8 mouse cellular contexts compared by ENCODE assay signal in genomic region chr2:32088372-32088981, GRCm38 (mm10). TPM values are rescaled to one million over a fixed set of nuclear protein-coding genes. Genes with fewer than 3 reads are reported as not detected.
DNase-seq lines count a peak whose midpoint lies in the region; ATAC-seq lines count a peak whose summit lies in the region.

No protein-coding gene starts in this region.

- intact Hi-C loops in left cerebral cortex, postnatal 36 days (cut with DNase I): no loop called here

- peak overlapping the region; percentile 33 for H3K4me3 ChIP-seq in embryonic facial prominence, embryonic 14.5 days (ENCODE audit: low read depth, low read length)
- peak overlapping the region; percentile 28 for H3K4me3 ChIP-seq in heart, embryonic 11.5 days (ENCODE audit: low read depth, low read length)
- H3K4me3 ChIP-seq in neural tube, embryonic 13.5 days: peak overlapping the region; percentile 25

- no peaks in the 10 kb centered on the region for H3K9me3 ChIP-seq in embryonic facial prominence, embryonic 14.5 days (ENCODE audit: control insufficient read depth, low read length)
- H3K9me3 ChIP-seq in heart, embryonic 11.5 days (replicated peaks; ENCODE audit: control insufficient read depth, low read length): no peaks in the 10 kb centered on the region
- H3K9me3 ChIP-seq in neural tube, embryonic 13.5 days: no peaks in the 10 kb centered on the region

- peaks cover 32% of the 10 kb centered on the region for H3K27me3 ChIP-seq in embryonic facial prominence, embryonic 14.5 days (replicated peaks; ENCODE audit: control insufficient read depth, insufficient read depth, low read length)
- peaks cover 6% of the 10 kb centered on the region; the same call in 1 of the 2 replicates for H3K27me3 ChIP-seq in heart, embryonic 11.5 days (ENCODE audit: control insufficient read depth, insufficient read depth, low read length)
- H3K27me3 ChIP-seq in neural tube, embryonic 13.5 days: peaks cover 70% of the 10 kb centered on the region

- H3K4me2 ChIP-seq in embryonic facial prominence, embryonic 14.5 days (ENCODE audit: low read depth, low read length): peak overlapping the region; percentile 61
- H3K4me2 ChIP-seq in heart, embryonic 11.5 days: peak overlapping the region; percentile 70
- peak overlapping the region; percentile 54 for H3K4me2 ChIP-seq in neural tube, embryonic 13.5 days

- H3K27ac ChIP-seq in embryonic facial prominence, embryonic 14.5 days (replicated peaks; ENCODE audit: low read depth, low read length): no peak overlapping the region
- peak overlapping the region; percentile 80 for H3K27ac ChIP-seq in heart, embryonic 11.5 days (ENCODE audit: low read depth, low read length)
- peak overlapping the region; percentile 33; the same call in 1 of the 2 replicates for H3K27ac ChIP-seq in neural tube, embryonic 13.5 days (replicated peaks)

- H3K36me3 ChIP-seq in embryonic facial prominence, embryonic 14.5 days (ENCODE audit: control insufficient read depth, insufficient read depth, low read length): no peaks in the 10 kb centered on the region
- H3K36me3 ChIP-seq in heart, embryonic 11.5 days (ENCODE audit: control insufficient read depth, insufficient read depth, low read length): no peaks in the 10 kb centered on the region
- no peaks in the 10 kb centered on the region for H3K36me3 ChIP-seq in neural tube, embryonic 13.5 days

- peak overlapping the region; percentile 53 for H3K9ac ChIP-seq in embryonic facial prominence, embryonic 14.5 days (ENCODE audit: low read depth, low read length)
- peak overlapping the region; percentile 59 for H3K9ac ChIP-seq in heart, embryonic 11.5 days (ENCODE audit: low read depth, low read length)
- H3K9ac ChIP-seq in neural tube, embryonic 13.5 days: peak overlapping the region; percentile 56; the same call in 1 of the 2 replicates

- peaks cover 16% of the 10 kb centered on the region for H3K4me1 ChIP-seq in embryonic facial prominence, embryonic 14.5 days (ENCODE audit: control insufficient read depth, insufficient read depth, low read length)
- peaks cover 21% of the 10 kb centered on the region for H3K4me1 ChIP-seq in heart, embryonic 11.5 days (ENCODE audit: control insufficient read depth, insufficient read depth, low read length)
- H3K4me1 ChIP-seq in neural tube, embryonic 13.5 days (replicated peaks): peaks cover 24% of the 10 kb centered on the region

- DNase-seq in ovary, postnatal 36 days (ENCODE audit: low spot score): peak; percentile 48
- no peak for DNase-seq in ovary, postnatal 10 days (ENCODE audit: low spot score)
- peak; percentile 86 for DNase-seq in embryonic facial prominence, embryonic 14.5 days (ENCODE audit: low spot score)
- DNase-seq in left cerebral cortex, postnatal 36 days (ENCODE audit: low spot score in 2 of 2): peak; percentile 73 to 83
- no peak for DNase-seq in c-Kit-positive CD71-positive TER-119-positive erythroid progenitor cells, embryonic 14.5 days (ENCODE audit: low spot score)
- no peak for DNase-seq in adrenal gland, adult 18-20 months (ENCODE audit: low spot score in 2 of 2)

- ATAC-seq in embryonic facial prominence, embryonic 14.5 days (ENCODE audit: low read depth): peak; percentile 79
- ATAC-seq in heart, embryonic 11.5 days (replicated peaks; ENCODE audit: insufficient number of reproducible peaks, low FRiP score, low TSS enrichment): 0 out of 2 replicates have a peak, but pooled peaks have one; percentile 25
- ATAC-seq in neural tube, embryonic 13.5 days (ENCODE audit: low read depth): no peak

- WGBS in embryonic facial prominence, embryonic 14.5 days: 5% methylated on average over 35 of the region's 35 CpGs
- WGBS in heart, embryonic 11.5 days (ENCODE audit: insufficient replicate concordance): 6% methylated on average over 35 of the region's 35 CpGs
- 6% methylated on average over 35 of the region's 35 CpGs for WGBS in neural tube, embryonic 13.5 days

RNA-seq across cellular contexts. Expression of gene Fam78a, which starts 3.8 kb away (rescaled TPM):
- polyA plus RNA-seq in embryonic facial prominence, embryonic 14.5 days (2014; fragmentation: Nextera tagmentation; extraction: Ambion mirVana): 8.2 and 8.9 TPM in 2 replicates
- 43.1 and 43.7 TPM in 2 replicates for polyA plus RNA-seq in heart, embryonic 11.5 days (2014; fragmentation: Nextera tagmentation; extraction: Ambion mirVana)
- 1 to 10 TPM; 3.7 to 8.8 TPM for total RNA-seq in left cerebral cortex, postnatal 36 days (2021)
- 0.88 and 1.2 TPM in 2 replicates for polyA plus RNA-seq in neural tube, embryonic 13.5 days (2015; fragmentation: Nextera tagmentation; extraction: Ambion mirVana)
- 1 to 10 TPM in 1 of 2 experiments, under 1 TPM in 1; 0.99 to 2.1 TPM for total RNA-seq in adrenal gland, adult 18-20 months (2021)

RNA-seq across cellular contexts. Expression of gene Plpp7, which starts 6.9 kb away (rescaled TPM):
- polyA plus RNA-seq in embryonic facial prominence, embryonic 14.5 days (2014; fragmentation: Nextera tagmentation; extraction: Ambion mirVana): 11.7 and 13.0 TPM in 2 replicates
- polyA plus RNA-seq in heart, embryonic 11.5 days (2014; fragmentation: Nextera tagmentation; extraction: Ambion mirVana): 10.0 and 11.7 TPM in 2 replicates
- total RNA-seq in left cerebral cortex, postnatal 36 days (2021): 10 to 100 TPM; 27.3 to 33.7 TPM
- 22.6 and 24.1 TPM in 2 replicates for polyA plus RNA-seq in neural tube, embryonic 13.5 days (2015; fragmentation: Nextera tagmentation; extraction: Ambion mirVana)
- 1 to 10 TPM; 5.4 to 6.6 TPM for total RNA-seq in adrenal gland, adult 18-20 months (2021)

Comparison
In these comparisons a context has a peak if more than half of its experiments do, and no peak if none do; other contexts are left out.
1. DNase-seq: peak in ovary, postnatal 36 days (single experiment), embryonic facial prominence, embryonic 14.5 days (single experiment) and left cerebral cortex, postnatal 36 days (2 of 2); none in ovary, postnatal 10 days (single experiment), c-Kit-positive CD71-positive TER-119-positive erythroid progenitor cells, embryonic 14.5 days (single experiment) and adrenal gland, adult 18-20 months (0 of 2).
2. Peak in every context shown above with its lines, with median percentiles within 50 percentile points of each other: H3K4me2 ChIP-seq, H3K4me3 ChIP-seq and H3K9ac ChIP-seq.